ENCODE assay signal across 8 mouse cellular contexts in the genomic region with DNA sequence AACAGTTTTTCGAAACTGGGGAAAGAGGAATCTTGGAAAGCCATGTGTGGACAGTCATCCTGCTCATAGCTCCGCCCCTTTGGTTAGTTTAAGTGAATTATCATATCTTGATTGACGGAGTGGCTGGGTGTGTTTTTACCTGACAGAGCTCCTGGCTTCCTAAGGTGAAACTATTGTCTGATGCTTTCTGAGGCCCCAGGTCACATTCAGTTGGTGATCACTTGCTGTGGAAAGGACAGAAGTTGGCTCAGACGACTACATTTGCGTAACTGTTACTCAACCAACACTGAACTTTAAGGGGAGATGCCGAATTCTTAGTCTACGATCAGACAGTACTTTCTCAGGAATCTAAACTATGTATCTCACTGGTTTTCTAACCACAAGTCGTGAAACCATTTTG. TPM values are rescaled to one million over a fixed set of nuclear protein-coding genes. Genes with fewer than 3 reads are reported as not detected.
DNase-seq lines count a peak whose midpoint lies in the region; ATAC-seq and TF ChIP-seq lines count a peak whose summit lies in the region.

No protein-coding gene starts in this region.

- H3K9me3 ChIP-seq in heart, embryonic 10.5 days, result no peaks in the 10 kb centered on the region
- H3K9me3 ChIP-seq in forebrain, embryonic 12.5 days, result no peaks in the 10 kb centered on the region
- H3K9me3 ChIP-seq in liver, embryonic 13.5 days (replicated peaks), result no peaks in the 10 kb centered on the region

- H3K9ac ChIP-seq in forebrain, embryonic 12.5 days, result peak overlapping the region; percentile 82; the same call in 1 of the 2 replicates
- peak overlapping the region; percentile 59 for H3K9ac ChIP-seq in liver, embryonic 13.5 days

- H3K4me3 ChIP-seq in heart, embryonic 10.5 days, result peak overlapping the region; percentile 74
- H3K4me3 ChIP-seq in C2C12 (ENCODE audit: insufficient read depth, poor library complexity, severe bottlenecking), result no peak overlapping the region
- H3K4me3 ChIP-seq in forebrain, embryonic 12.5 days (replicated peaks), result peak overlapping the region; percentile 74; the same call in 1 of the 2 replicates
- peak overlapping the region; percentile 70 for H3K4me3 ChIP-seq in liver, embryonic 13.5 days (replicated peaks)

- H3K79me2 ChIP-seq in C2C12 (ENCODE audit: control insufficient read depth, insufficient read depth), result peaks cover 29% of the 10 kb centered on the region

- ATAC-seq in forebrain, embryonic 12.5 days (ENCODE audit: low FRiP score), result no peak; the same call in 1 of the 2 replicates
- ATAC-seq in liver, embryonic 13.5 days (ENCODE audit: low read depth), result no peak

- H3K4me1 ChIP-seq in heart, embryonic 10.5 days, result peaks cover 13% of the 10 kb centered on the region
- peaks cover 11% of the 10 kb centered on the region; the same call in 1 of the 2 replicates for H3K4me1 ChIP-seq in forebrain, embryonic 12.5 days
- peaks cover 30% of the 10 kb centered on the region for H3K4me1 ChIP-seq in liver, embryonic 13.5 days (replicated peaks)

- 55% methylated on average over 8 of the region's 8 CpGs for WGBS in heart, embryonic 10.5 days
- WGBS in forebrain, embryonic 12.5 days, result 55% methylated on average over 8 of the region's 8 CpGs
- 54% methylated on average over 8 of the region's 8 CpGs for WGBS in liver, embryonic 13.5 days (ENCODE audit: insufficient replicate concordance)

- H3K4me2 ChIP-seq in forebrain, embryonic 12.5 days, result peak overlapping the region; percentile 55
- H3K4me2 ChIP-seq in liver, embryonic 13.5 days, result peak overlapping the region; percentile 71

- H3K27ac ChIP-seq in heart, embryonic 10.5 days, result peak overlapping the region; percentile 95; the same call in 1 of the 2 replicates
- no peak overlapping the region for H3K27ac ChIP-seq in forebrain, embryonic 12.5 days
- no peak overlapping the region for H3K27ac ChIP-seq in liver, embryonic 13.5 days

- TF ChIP-seq CTCF in C2C12 (IDR thresholded peaks at IDR 0.05; ENCODE audit: control insufficient read depth, insufficient read depth, insufficient read length), result no peak

- intact Hi-C loops in heart, postnatal 25 days (cut with DNase I), result no loop called here
- intact Hi-C loops in gastrocnemius, postnatal 36 days (cut with DNase I), result no loop called here

- peaks cover 15% of the 10 kb centered on the region for H3K79me3 ChIP-seq in C2C12 (ENCODE audit: low read depth)

- H3ac ChIP-seq in C2C12 (ENCODE audit: control insufficient read depth, insufficient read length, low read depth), result no peak overlapping the region

- DNase-seq in heart, embryonic 10.5 days (ENCODE audit: low spot score), result no peak
- DNase-seq in heart, postnatal 25 days (ENCODE audit: low spot score), result no peak
- no peak for DNase-seq in liver, embryonic 13.5 days
- DNase-seq in gastrocnemius, postnatal 36 days, result no peak
- DNase-seq in cerebellum, adult 18-20 months, result no peak
- no peak for DNase-seq in frontal cortex, adult 2 months (ENCODE audit: extremely low spot score in 1 of 2, low spot score in 1 of 2)

- 0 out of 2 replicates have a peak, but pooled peaks cover 8% of the 10 kb centered on the region for H3K27me3 ChIP-seq in heart, embryonic 10.5 days (ENCODE audit: insufficient read depth, poor library complexity, severe bottlenecking)
- H3K27me3 ChIP-seq in C2C12 (ENCODE audit: control insufficient read depth, insufficient read depth, insufficient read length), result peaks cover 5% of the 10 kb centered on the region
- peaks cover 2% of the 10 kb centered on the region; the same call in 1 of the 2 replicates for H3K27me3 ChIP-seq in forebrain, embryonic 12.5 days
- H3K27me3 ChIP-seq in liver, embryonic 13.5 days, result peaks cover 8% of the 10 kb centered on the region; the same call in 1 of the 2 replicates

- peaks cover 13% of the 10 kb centered on the region for H3K36me3 ChIP-seq in heart, embryonic 10.5 days
- H3K36me3 ChIP-seq in C2C12 (ENCODE audit: control insufficient read depth, insufficient read depth), result peaks cover 13% of the 10 kb centered on the region
- H3K36me3 ChIP-seq in forebrain, embryonic 12.5 days (replicated peaks), result peaks cover 18% of the 10 kb centered on the region
- peaks cover 21% of the 10 kb centered on the region for H3K36me3 ChIP-seq in liver, embryonic 13.5 days

TF ChIP-seq in C2C12, 6 proteins besides CTCF, POLR2A, EP300 and RAD21:
- TF ChIP-seq CEBPB (IDR thresholded peaks at IDR 0.05; ENCODE audit: low read depth) (peak; percentile 58), USF1 (IDR thresholded peaks at IDR 0.05; ENCODE audit: low read depth) (no peak)

RNA-seq across cellular contexts. Expression of gene Mrfap1, which starts 0.7 kb away (rescaled TPM):
- polyA plus RNA-seq in heart, embryonic 10.5 days (2016; fragmentation: Nextera tagmentation; extraction: Ambion mirVana), result 366 and 466 TPM in 2 replicates
- 100 to 1,000 TPM; 276 to 303 TPM for total RNA-seq in heart, postnatal 25 days (2021)
- polyA plus RNA-seq in C2C12 (2012; fragmentation: generic; extraction: Trizol), result 347 TPM
- polyA plus RNA-seq in forebrain, embryonic 12.5 days (2016; fragmentation: Nextera tagmentation; extraction: Ambion mirVana), result 485 and 504 TPM in 2 replicates
- polyA plus RNA-seq in liver, embryonic 13.5 days (2015; fragmentation: Nextera tagmentation; extraction: Ambion mirVana), result 184 and 217 TPM in 2 replicates
- total RNA-seq in gastrocnemius, postnatal 36 days (2021), result 100 to 1,000 TPM; 218 to 221 TPM
- polyA plus RNA-seq in frontal cortex, adult 2 months (2012; rRNA removed), result 343 and 355 TPM in 2 replicates

RNA-seq across cellular contexts. Expression of gene Man2b2, which starts 33.2 kb away (rescaled TPM):
- polyA plus RNA-seq in heart, embryonic 10.5 days (2016; fragmentation: Nextera tagmentation; extraction: Ambion mirVana), result 12.6 and 20.6 TPM in 2 replicates
- 10 to 100 TPM; 14.3 to 14.6 TPM for total RNA-seq in heart, postnatal 25 days (2021)
- polyA plus RNA-seq in C2C12 (2012; fragmentation: generic; extraction: Trizol), result 4.5 TPM
- 9.5 and 9.9 TPM in 2 replicates for polyA plus RNA-seq in forebrain, embryonic 12.5 days (2016; fragmentation: Nextera tagmentation; extraction: Ambion mirVana)
- 8.2 and 10.5 TPM in 2 replicates for polyA plus RNA-seq in liver, embryonic 13.5 days (2015; fragmentation: Nextera tagmentation; extraction: Ambion mirVana)
- total RNA-seq in gastrocnemius, postnatal 36 days (2021), result 1 to 10 TPM; 3.6 to 4.1 TPM
- polyA plus RNA-seq in frontal cortex, adult 2 months (2012; rRNA removed), result 30.3 and 30.5 TPM in 2 replicates

RNA-seq across cellular contexts. Expression of gene Bloc1s4, which starts 48.8 kb away (rescaled TPM):
- 19.5 and 27.1 TPM in 2 replicates for polyA plus RNA-seq in heart, embryonic 10.5 days (2016; fragmentation: Nextera tagmentation; extraction: Ambion mirVana)
- total RNA-seq in heart, postnatal 25 days (2021), result 10 to 100 TPM; 12.9 to 13.0 TPM
- polyA plus RNA-seq in C2C12 (2012; fragmentation: generic; extraction: Trizol), result 18.7 TPM
- polyA plus RNA-seq in forebrain, embryonic 12.5 days (2016; fragmentation: Nextera tagmentation; extraction: Ambion mirVana), result 25.3 TPM in 2 replicates
- 15.5 and 16.7 TPM in 2 replicates for polyA plus RNA-seq in liver, embryonic 13.5 days (2015; fragmentation: Nextera tagmentation; extraction: Ambion mirVana)
- total RNA-seq in gastrocnemius, postnatal 36 days (2021), result 1 to 10 TPM; 6.7 to 7.8 TPM
- polyA plus RNA-seq in frontal cortex, adult 2 months (2012; rRNA removed), result 23.4 and 24.0 TPM in 2 replicates
